Mouse (Mus musculus) midbrain, postnatal 0 days (tissue): ENCODE data around the gene Irgm1. TPM values are rescaled to one million over a fixed set of nuclear protein-coding genes. Genes with fewer than 3 reads are reported as not detected.
A peak's percentile ranks its signal among the peaks of the same experiment; 100 is the strongest.

Experiments used
- ATAC-seq: fragments of 200-750 bp; cut with Nextera tagmentation; 2 replicates; pipeline ENCODE4 v1.8.0; 2017; ENCODE audit warnings: moderate number of reproducible peaks, mild to moderate bottlenecking, moderate TSS enrichment, moderate library complexity; ENCODE audit not compliant: low FRiP score
- DNase-seq: peaks from one replicate; pipeline ENCODE4 v3.0.0-alpha.2; 2015; ENCODE audit warnings: low spot score
- H3K27ac ChIP-seq: fragments of 300-500 bp; sonication (generic); 2 replicates; pipeline ENCODE4 v1.5.1; 2014; ENCODE audit warnings: low read depth, mild to moderate bottlenecking, low read length, mixed read lengths
- H3K27me3 ChIP-seq: fragments of 300-500 bp; sonication (generic); 2 replicates; pipeline ENCODE4 v1.6.1; 2014; ENCODE audit warnings: low read length, control low read depth, mixed read lengths; ENCODE audit not compliant: insufficient read depth
- H3K36me3 ChIP-seq: fragments of 300-500 bp; sonication (generic); 2 replicates; pipeline ENCODE4 v1.6.1; 2014; ENCODE audit warnings: low read length, control low read depth, mixed read lengths; ENCODE audit not compliant: insufficient read depth
- H3K4me1 ChIP-seq: fragments of 300-500 bp; sonication (generic); 2 replicates; pipeline ENCODE4 v1.6.1; 2014; ENCODE audit warnings: mild to moderate bottlenecking, control low read depth, antibody characterized with exemption, low read length, mixed read lengths; ENCODE audit not compliant: insufficient read depth
- H3K4me2 ChIP-seq: fragments of 300-500 bp; sonication (generic); 2 replicates; pipeline ENCODE4 v1.6.1; 2014; ENCODE audit warnings: low read depth, mild to moderate bottlenecking, low read length, mixed read lengths; ENCODE audit not compliant: poor library complexity, severe bottlenecking
- H3K4me3 ChIP-seq: fragments of 300-500 bp; sonication (generic); 2 replicates; pipeline ENCODE4 v1.5.1; 2014; ENCODE audit warnings: low read depth, mild to moderate bottlenecking, low read length, moderate library complexity
- H3K9ac ChIP-seq: fragments of 300-500 bp; sonication (generic); replicated peaks from 2 replicates; pipeline ENCODE4 v1.6.1; 2014; ENCODE audit warnings: mild to moderate bottlenecking, low read length, moderate library complexity, mixed read lengths; ENCODE audit not compliant: poor library complexity, severe bottlenecking
- H3K9me3 ChIP-seq: fragments of 300-500 bp; sonication (generic); 2 replicates; pipeline ENCODE4 v1.6.1; 2016; ENCODE audit warnings: low read length, control low read depth
- CTCF ChIP-seq: IDR thresholded peaks from 2 replicates; pipeline ENCODE4 v1.5.1; 2016; ENCODE audit warnings: antibody characterized with exemption, mild to moderate bottlenecking
- WGBS: fragments of 180-500 bp; shearing (Covaris S2); extraction: QIAGEN DNeasy Blood & Tissue Kit; methylation state at CpG from one replicate; pipeline ENCODE4 v1.1.7; 2014; 5-methylcytosine and 5-hydroxymethylcytosine counted together
- polyA plus RNA-seq: library from polyadenylated mRNA; unstranded; fragments of >200 nt; fragmentation: Nextera tagmentation; extraction: Ambion mirVana; gene quantifications from 2 replicates; pipeline ENCODE4 v1.2.1, GENCODE M21; 2015
- total RNA-seq: library from RNA; depleted of rRNA; stranded (reverse); fragments of >200 nt; gene quantifications from 2 replicates; pipeline ENCODE4 v1.2.3, GENCODE M21; 2014

The Irgm1 gene
- total and polyA plus RNA-seq, 2 experiments from 2014 or later, result 4.9 to 6.2 TPM

DNA sequence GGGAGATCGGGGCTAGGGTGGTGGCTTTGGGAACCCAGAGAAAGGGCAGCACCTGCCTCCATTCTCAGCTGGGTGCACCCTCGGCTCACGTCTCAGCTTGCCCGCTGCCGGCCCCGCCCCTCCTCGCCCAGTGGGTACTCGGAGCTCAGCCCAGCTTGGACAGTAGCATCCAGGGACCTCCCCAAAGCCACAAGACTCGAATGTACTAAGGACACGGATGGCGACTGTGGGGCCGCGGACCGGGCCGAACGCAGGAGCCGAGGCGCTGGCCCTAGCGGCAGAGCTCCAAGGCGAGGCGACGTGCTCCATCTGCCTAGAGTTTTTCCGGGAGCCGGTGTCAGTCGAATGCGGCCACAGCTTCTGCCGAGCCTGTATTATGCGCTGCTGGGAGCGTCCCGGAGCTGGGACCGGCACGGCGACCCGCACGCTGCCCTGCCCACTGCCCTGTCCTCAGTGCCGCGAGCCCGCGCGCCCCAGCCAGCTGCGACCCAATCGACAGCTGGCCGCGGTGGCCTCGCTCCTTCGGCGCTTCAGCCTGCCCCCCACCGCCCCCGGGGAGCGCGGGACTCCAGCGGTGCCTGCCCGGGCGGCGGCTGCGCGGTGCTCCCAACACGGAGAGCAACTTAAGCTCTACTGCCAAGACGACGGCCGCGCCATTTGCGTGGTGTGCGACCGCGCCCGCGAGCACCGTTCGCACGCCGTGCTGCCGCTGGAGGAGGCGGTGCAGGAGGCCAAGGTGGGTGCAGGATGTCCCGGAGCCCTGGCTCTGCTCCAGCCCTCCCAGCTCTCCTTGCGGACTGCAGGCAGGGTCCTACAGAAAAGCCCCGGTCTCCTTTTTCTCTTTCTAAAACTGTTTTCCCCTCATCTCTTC, 33.9 kb downstream of the Irgm1 start:
- no peak for TF ChIP-seq CTCF
- WGBS, result under 1% methylated on average over 68 of the region's 77 CpGs

DNA sequence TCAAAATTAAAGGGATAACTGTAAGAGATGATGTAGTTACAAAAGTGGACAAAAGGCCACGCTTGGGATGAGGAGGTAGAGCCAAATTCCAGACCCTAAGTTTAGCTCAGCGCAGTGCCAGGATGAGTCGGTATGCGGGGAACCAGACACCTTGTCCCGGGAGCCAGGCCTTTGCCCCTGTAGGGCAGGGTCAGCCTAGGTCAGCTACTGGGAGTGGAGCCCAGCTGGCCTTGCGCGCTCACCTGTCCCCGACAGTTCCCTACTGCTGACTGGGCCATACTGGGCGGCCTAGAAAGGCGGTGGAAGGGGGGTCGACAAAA, 34.5 kb downstream of the Irgm1 start:
- 11% methylated on average over 11 of the region's 11 CpGs for WGBS
- Histone ChIP-seq H3K9ac (peak overlapping the region; percentile 77), H3K4me3 (peak overlapping the region; percentile 86), H3K9me3 (no peaks in the 10 kb centered on the region), H3K27me3 (no peaks in the 10 kb centered on the region), H3K36me3 (no peaks in the 10 kb centered on the region), H3K4me2 (peak overlapping the region; percentile 85), H3K27ac (peak overlapping the region; percentile 78), H3K4me1 (no peaks in the 10 kb centered on the region)
- no peak for DNase-seq
- ATAC-seq, result 0 out of 2 replicates have a peak, but pooled peaks have one; percentile 5
- no peak for TF ChIP-seq CTCF

More for the DNA sequence above, 33.9 kb downstream of the Irgm1 start:
- peak overlapping the region; percentile 86 for H3K4me3 ChIP-seq
- H3K4me1 ChIP-seq, result no peaks in the 10 kb centered on the region
- H3K36me3 ChIP-seq, result no peaks in the 10 kb centered on the region
- H3K27me3 ChIP-seq, result no peaks in the 10 kb centered on the region
- DNase-seq (no peak), ATAC-seq (peak; percentile 21)
- H3K27ac ChIP-seq, result peak overlapping the region; percentile 78
- H3K4me2 ChIP-seq, result peak overlapping the region; percentile 85
- no peaks in the 10 kb centered on the region for H3K9me3 ChIP-seq
- peak overlapping the region; percentile 77 for H3K9ac ChIP-seq

DNA sequence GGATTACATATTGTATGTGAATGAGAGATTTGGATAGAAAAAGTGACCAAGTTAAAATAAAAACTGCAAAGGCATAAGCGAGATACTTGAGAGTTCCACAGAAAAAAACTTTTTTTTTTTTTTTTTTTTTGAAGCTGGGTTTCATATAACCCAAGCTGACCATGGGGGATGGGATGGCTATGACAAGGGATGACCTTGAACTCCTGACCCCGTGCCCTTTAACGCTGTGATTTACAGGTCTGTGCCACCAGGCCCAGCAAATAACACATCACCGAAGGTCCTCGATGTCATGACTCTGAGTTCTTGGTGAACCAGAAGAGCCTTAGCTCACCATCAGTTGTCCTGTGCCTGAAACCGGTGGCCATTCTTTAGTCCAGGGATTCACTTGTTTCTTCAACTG, 35.6 kb downstream of the Irgm1 start:
- H3K36me3 ChIP-seq, result no peaks in the 10 kb centered on the region
- no peaks in the 10 kb centered on the region for H3K4me1 ChIP-seq
- H3K9ac ChIP-seq, result no peak overlapping the region
- TF ChIP-seq CTCF, result no peak
- no peaks in the 10 kb centered on the region for H3K27me3 ChIP-seq
- no peak overlapping the region for H3K4me3 ChIP-seq
- 77% methylated on average over 6 of the region's 6 CpGs for WGBS
- H3K9me3 ChIP-seq, result no peaks in the 10 kb centered on the region
- no peak overlapping the region for H3K27ac ChIP-seq
- H3K4me2 ChIP-seq, result no peak overlapping the region
- DNase-seq (no peak), ATAC-seq (no peak)

DNA sequence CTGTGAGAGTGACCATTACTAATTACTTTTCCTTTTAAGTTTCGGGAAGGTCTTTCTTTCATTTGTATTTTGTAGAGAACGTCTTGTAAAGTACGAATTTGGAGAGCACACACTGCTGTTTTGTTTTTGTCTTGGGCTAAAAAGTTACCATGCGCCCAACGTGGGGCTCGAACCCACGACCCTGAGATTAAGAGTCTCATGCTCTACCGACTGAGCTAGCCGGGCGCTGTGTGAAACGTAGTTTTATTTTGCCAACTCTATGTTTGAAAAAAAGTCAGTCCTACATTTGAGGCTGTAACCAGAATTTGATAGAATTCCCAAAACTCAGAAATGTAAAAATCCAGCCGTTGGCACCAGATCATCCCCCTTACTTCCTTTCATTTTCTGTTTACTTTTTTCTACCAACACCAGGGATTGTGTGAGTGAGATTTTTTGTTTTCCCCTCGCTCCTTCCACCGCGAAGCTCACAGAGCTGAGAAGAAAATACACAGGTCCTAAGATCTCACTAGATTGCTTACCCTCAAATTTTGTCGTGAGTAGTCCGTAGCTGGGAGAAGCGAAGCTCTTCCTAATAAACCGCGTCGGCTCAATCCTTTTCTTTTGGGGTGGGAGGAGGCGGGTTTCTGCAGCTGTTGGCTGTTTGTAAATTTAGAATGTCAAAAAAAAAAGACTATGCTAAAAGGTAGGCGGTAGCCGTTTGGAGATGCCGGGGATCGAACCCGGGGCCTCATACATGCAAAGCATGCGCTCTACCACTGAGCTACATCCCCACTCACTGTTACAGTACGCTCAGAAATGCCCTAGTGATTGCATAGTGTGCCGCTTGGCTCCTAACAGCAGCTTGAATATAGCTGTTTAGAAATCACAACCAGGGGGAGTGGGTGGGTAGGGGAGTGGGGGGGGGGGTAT, 37.5 kb downstream of the Irgm1 start:
- Histone ChIP-seq H3K9me3 (no peaks in the 10 kb centered on the region), H3K4me2 (peak overlapping the region; percentile 49), H3K4me3 (peak overlapping the region; percentile 46), H3K27me3 (no peaks in the 10 kb centered on the region), H3K36me3 (no peaks in the 10 kb centered on the region), H3K27ac (peak overlapping the region; percentile 39), H3K9ac (peak overlapping the region; percentile 69), H3K4me1 (no peaks in the 10 kb centered on the region)
- WGBS, result under 1% methylated on average over 30 of the region's 30 CpGs
- peak; percentile 93 for DNase-seq
- ATAC-seq, result peak; percentile 89
- TF ChIP-seq CTCF, result no peak

DNA sequence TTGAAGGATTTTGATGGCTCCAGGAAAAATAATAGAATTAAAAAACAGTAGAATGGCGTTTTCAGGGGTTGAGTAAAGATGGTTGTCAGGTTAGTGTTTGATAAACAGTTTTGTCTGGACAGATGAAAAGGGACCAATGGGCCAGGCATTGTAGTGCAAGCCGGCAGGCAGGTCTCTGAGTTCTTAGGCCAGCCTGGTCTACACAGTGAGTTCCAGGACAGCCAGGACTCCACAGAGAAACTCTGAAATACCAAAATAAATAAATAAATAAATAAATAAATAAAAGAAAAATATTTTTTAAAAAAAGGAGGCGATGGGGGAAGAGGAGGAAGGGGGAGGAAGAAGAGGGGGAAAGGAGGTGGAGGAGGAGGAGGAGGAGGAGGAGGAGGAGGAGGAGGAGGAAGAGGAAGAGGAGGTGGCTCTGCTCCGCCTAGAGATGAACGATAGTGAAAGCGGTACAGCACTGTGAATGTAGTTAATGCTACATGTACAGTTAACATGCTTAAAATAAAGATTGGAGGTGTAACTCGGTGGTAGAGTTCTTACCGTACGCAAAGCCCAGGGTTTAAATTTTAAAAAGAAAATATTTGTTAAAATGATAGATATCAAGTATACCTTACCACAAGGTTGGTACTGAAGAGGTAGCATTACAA, 38.3 kb downstream of the Irgm1 start:
- peak overlapping the region; percentile 49 for H3K4me2 ChIP-seq
- TF ChIP-seq CTCF, result no peak
- H3K27me3 ChIP-seq, result no peaks in the 10 kb centered on the region
- H3K9ac ChIP-seq, result no peak overlapping the region
- H3K9me3 ChIP-seq, result no peaks in the 10 kb centered on the region
- no peaks in the 10 kb centered on the region for H3K4me1 ChIP-seq
- ATAC-seq (no peak), DNase-seq (peak; percentile 11)
- H3K36me3 ChIP-seq, result no peaks in the 10 kb centered on the region
- H3K27ac ChIP-seq, result no peak overlapping the region
- WGBS, result 37% methylated on average over 9 of the region's 9 CpGs
- H3K4me3 ChIP-seq, result peak overlapping the region; percentile 46
